Mouse (Mus musculus) midbrain, embryonic 16.5 days (tissue): Measurements from ENCODE around the gene Inpp5a. TPM values are rescaled to one million over a fixed set of nuclear protein-coding genes. Genes with fewer than 3 reads are reported as not detected.

Experiments
- ATAC-seq: fragments of 200-750 bp; cut with Nextera tagmentation; 2 replicates; pipeline ENCODE4 v1.8.0; 2017; ENCODE audit warnings: moderate TSS enrichment
- H3K27ac ChIP-seq: fragments of 300-500 bp; sonication (generic); 2 replicates; pipeline ENCODE4 v1.5.1; 2014; ENCODE audit warnings: mild to moderate bottlenecking, low read length, mixed read lengths
- H3K27me3 ChIP-seq: fragments of 300-500 bp; sonication (generic); 2 replicates; pipeline ENCODE4 v1.6.1; 2014; ENCODE audit warnings: low read depth, low read length, mixed read lengths; ENCODE audit not compliant: control insufficient read depth, insufficient read depth
- H3K36me3 ChIP-seq: fragments of 300-500 bp; sonication (generic); 2 replicates; pipeline ENCODE4 v1.6.1; 2014; ENCODE audit warnings: mild to moderate bottlenecking, low read length, moderate library complexity, mixed read lengths; ENCODE audit not compliant: control insufficient read depth, insufficient read depth
- H3K4me1 ChIP-seq: fragments of 300-500 bp; sonication (generic); 2 replicates; pipeline ENCODE4 v1.6.1; 2014; ENCODE audit warnings: mild to moderate bottlenecking, low read length, mixed read lengths; ENCODE audit not compliant: control insufficient read depth, insufficient read depth
- H3K4me2 ChIP-seq: fragments of 300-500 bp; sonication (generic); 2 replicates; pipeline ENCODE4 v1.6.1; 2014; ENCODE audit warnings: mild to moderate bottlenecking, low read length, mixed read lengths
- H3K4me3 ChIP-seq: fragments of 300-500 bp; sonication (generic); 2 replicates; pipeline ENCODE4 v1.5.1; 2014; ENCODE audit warnings: low read depth, mild to moderate bottlenecking, low read length, moderate library complexity, mixed read lengths
- H3K9ac ChIP-seq: fragments of 300-500 bp; sonication (generic); 2 replicates; pipeline ENCODE4 v1.6.1; 2014; ENCODE audit warnings: low read depth, low read length, mixed read lengths
- H3K9me3 ChIP-seq: fragments of 300-500 bp; sonication (generic); replicated peaks from 2 replicates; pipeline ENCODE4 v1.6.1; 2014; ENCODE audit warnings: mild to moderate bottlenecking, low read length, mixed read lengths; ENCODE audit not compliant: control insufficient read depth, poor library complexity, severe bottlenecking
- WGBS: fragments of 180-500 bp; shearing (Covaris S2); extraction: QIAGEN DNeasy Blood & Tissue Kit; methylation state at CpG from one replicate; pipeline ENCODE4 v1.1.7; 2014; 5-methylcytosine and 5-hydroxymethylcytosine counted together
- polyA plus RNA-seq: library from polyadenylated mRNA; unstranded; fragments of >200 nt; fragmentation: Nextera tagmentation; extraction: Ambion mirVana; gene quantifications from 2 replicates; pipeline ENCODE4 v1.2.1, GENCODE M21; 2015

Gene Inpp5a
- polyA plus RNA-seq, 1 experiment from 2014 or later: 15.3 TPM

DNA sequence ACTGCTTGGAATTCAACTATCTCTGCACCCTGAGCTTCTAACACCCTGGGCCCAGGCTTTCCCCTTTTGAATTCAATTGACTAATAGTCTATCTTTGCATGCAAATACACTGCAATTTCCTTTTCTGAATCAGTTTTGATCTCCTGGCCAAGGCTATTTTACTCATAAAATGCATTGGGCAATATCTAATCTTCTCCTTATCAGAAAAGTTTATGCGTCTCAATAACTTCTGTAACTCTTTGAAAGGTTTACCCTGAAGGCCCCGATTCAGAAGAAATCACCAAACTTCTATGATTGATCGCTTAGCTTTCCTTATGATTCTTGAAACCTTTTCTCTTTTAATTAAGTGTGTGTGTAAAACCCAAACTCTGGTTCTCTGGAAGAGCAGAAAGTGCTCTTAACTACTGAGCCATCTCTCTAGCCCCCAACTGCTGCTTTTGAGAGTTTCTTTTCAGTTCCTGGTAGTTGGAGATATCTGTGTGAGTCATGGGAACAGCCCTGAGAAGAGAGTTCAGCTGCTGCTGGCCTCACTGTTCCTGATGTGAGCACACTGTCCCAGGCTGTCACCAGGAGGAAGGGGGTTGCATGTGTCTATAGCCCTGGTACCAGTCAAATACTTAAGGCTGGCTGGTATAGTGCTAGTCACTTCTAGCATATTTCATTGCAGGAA lies 27.9 kb upstream of the Inpp5a start:
- no peaks in the 10 kb centered on the region for H3K27me3 ChIP-seq
- no peak overlapping the region for H3K4me3 ChIP-seq
- no peaks in the 10 kb centered on the region for H3K9me3 ChIP-seq
- ATAC-seq: no peak
- WGBS: 95% methylated on average over 3 of the region's 3 CpGs
- no peak overlapping the region for H3K4me2 ChIP-seq
- H3K36me3 ChIP-seq: no peaks in the 10 kb centered on the region
- H3K4me1 ChIP-seq: peaks cover 18% of the 10 kb centered on the region
- H3K9ac ChIP-seq: no peak overlapping the region
- H3K27ac ChIP-seq: no peak overlapping the region

DNA sequence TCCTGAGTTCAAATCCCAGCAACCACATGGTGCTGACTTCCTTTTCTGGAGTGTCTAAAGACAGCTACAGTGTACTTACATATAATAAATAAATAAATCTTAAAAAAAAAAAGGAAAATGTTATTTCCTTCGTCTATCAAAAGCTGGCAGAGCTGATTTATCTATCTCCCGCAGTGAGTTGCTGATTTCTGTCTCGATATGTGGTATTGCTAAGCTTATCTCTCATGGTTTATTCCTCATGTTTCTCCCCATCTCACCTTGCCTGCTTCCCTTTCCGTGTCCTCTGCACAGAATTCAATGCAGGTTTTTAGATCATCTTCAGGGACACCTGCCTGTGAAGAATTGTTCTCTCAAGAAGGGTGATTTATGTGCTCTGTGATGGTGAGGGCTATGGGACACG lies 27.1 kb upstream of the Inpp5a start:
- ATAC-seq: no peak
- 87% methylated on average over 5 of the region's 5 CpGs for WGBS
- H3K36me3 ChIP-seq: no peaks in the 10 kb centered on the region
- no peak overlapping the region for H3K27ac ChIP-seq
- H3K9me3 ChIP-seq: no peaks in the 10 kb centered on the region
- H3K4me2 ChIP-seq: no peak overlapping the region
- no peaks in the 10 kb centered on the region for H3K27me3 ChIP-seq
- H3K9ac ChIP-seq: no peak overlapping the region
- H3K4me1 ChIP-seq: peaks cover 18% of the 10 kb centered on the region
- H3K4me3 ChIP-seq: no peak overlapping the region

DNA sequence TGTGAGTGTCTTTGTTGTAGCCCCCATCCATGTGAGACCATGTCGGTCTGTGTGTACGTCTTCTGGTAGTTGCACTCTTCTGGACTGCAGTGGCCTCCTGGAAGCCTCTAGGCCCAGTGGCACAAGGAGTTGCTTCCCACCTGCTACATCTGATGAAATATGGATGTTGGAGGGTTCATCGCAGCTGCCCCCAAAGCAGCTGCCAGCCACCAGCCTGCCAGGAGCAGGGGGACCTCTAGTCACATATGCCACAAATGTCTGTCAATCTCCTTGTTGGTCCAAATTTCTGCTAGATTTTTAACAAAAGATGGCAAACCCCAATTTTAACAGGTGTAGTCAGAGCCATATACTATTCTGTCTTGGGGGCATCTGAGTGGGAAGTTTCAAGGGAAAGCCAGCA lies 26.4 kb upstream of the Inpp5a start:
- Histone ChIP-seq H3K27me3 (no peaks in the 10 kb centered on the region), H3K4me1 (peaks cover 18% of the 10 kb centered on the region), H3K27ac (no peak overlapping the region), H3K9ac (no peak overlapping the region), H3K36me3 (no peaks in the 10 kb centered on the region), H3K4me3 (no peak overlapping the region), H3K4me2 (no peak overlapping the region), H3K9me3 (no peaks in the 10 kb centered on the region)
- 67% methylated on average over 3 of the region's 3 CpGs for WGBS
- no peak for ATAC-seq

DNA sequence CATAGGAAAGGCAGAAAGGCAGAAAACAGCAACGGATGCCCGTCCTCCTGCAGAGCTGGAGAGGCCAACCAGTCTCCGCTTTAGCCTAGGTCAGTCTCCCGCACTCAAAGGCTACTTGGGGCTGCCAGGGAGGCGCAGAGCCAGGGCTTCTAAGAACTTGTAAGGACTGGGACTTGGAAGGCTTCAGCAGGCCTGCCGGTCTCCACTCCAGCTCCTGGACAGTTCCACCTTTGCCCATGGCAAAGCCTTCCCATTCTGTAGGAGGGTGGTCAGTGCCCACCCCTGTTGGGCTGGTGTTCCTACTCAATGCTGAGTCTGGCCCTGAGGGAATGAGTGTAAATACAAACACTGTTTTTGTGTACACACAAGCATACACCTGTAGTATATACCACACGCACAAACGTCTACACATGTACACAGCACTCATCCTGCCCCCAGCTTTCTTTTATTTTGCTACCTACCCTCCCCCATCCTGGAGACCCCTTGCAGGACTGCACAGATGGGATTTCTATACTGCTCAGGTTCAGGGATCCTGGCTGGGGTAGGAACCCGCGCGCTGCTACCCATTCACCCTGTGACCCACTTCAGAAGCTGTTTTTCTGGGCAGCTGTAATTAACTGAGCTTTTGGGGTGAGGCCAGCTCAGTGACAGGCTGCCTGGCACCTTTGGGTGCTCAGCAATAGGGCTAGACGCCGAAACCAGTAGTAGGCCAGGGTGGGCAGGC lies 25.5 kb upstream of the Inpp5a start:
- ATAC-seq: 0 out of 2 replicates have a peak, but pooled peaks have one; percentile 14
- Histone ChIP-seq H3K27ac (no peak overlapping the region), H3K27me3 (no peaks in the 10 kb centered on the region), H3K4me3 (no peak overlapping the region), H3K36me3 (no peaks in the 10 kb centered on the region), H3K9me3 (no peaks in the 10 kb centered on the region), H3K4me2 (no peak overlapping the region), H3K9ac (0 out of 2 replicates have a peak overlapping the region, but pooled peaks have one; percentile 12), H3K4me1 (peaks cover 20% of the 10 kb centered on the region)
- WGBS: 45% methylated on average over 13 of the region's 13 CpGs

DNA sequence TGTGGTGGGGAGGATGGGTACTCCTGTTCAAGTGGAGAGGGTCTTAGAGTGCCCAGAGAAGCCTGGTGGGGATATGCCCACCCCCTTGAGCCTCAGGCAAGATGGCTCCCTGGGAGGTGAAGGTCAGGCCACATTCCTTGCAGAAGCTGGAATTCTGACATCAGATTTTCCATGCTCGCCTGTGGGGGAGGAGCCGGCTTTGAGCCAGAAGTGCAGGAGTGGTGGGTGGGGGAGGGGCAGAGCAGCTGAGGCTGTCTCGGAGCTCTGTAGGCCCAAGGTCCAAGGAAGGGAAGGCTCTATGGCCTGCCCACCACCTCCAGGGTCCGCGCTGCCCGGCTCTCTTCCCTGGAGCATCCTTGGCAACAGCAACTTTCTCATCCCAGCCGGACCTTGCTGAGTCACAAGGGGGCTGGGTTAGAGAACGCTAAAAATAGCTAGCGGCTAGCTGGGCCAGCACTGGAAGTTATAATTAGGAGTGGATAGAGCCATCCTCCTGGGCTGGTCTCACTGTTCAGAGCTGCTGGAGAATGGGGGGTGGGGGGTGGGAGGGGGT lies 24.8 kb upstream of the Inpp5a start:
- no peak overlapping the region for H3K4me3 ChIP-seq
- no peaks in the 10 kb centered on the region for H3K9me3 ChIP-seq
- no peaks in the 10 kb centered on the region for H3K36me3 ChIP-seq
- peak; percentile 47; the same call in 1 of the 2 replicates for ATAC-seq
- H3K27ac ChIP-seq: no peak overlapping the region
- whole genome bisulfite sequencing: 3% methylated on average over 9 of the region's 9 CpGs
- peaks cover 22% of the 10 kb centered on the region for H3K4me1 ChIP-seq
- 0 out of 2 replicates have a peak overlapping the region, but pooled peaks have one; percentile 13 for H3K4me2 ChIP-seq
- H3K9ac ChIP-seq: no peak overlapping the region
- H3K27me3 ChIP-seq: no peaks in the 10 kb centered on the region

DNA sequence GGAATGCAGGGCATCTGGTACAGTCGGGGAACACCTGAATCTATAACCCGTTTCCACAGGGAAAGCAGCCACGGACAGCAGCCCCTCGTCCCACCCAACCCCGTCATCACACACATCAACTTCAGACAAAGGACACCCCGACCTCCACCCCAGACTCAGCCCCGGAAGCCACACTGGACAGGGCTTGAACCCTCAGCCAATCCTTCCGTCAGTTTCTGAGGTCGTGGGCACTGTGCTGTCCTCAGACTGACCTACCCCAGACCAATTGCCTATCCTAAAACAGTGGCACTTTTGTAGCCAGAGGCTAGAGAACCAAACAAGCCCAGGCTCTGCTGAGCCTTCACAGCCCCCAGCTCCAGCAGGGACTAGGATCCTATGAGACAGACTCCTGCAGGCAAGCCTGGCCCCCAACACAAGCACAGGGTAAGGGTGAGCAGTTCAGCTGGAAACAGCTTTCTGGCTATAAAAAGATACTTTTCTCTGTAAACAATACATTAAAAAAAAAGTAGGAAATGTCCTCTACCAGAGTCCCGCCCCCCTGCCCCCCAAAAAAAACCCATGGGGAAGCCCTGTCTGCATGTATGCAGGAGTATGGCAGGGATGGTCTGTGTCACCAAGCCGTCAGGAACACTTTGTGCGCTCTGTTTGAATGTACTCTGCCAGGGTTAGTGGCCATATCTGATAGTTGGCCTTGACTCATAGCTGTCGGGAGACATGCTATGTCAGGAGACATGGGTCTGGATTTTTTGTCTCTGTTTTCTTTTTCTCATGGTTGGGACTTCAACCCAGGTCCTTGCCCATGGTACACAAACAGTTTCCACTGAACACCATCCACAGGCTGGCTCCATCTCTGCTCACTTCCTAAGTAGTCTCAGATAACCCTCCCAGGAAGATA lies 23.7 kb upstream of the Inpp5a start:
- no peak overlapping the region for H3K9ac ChIP-seq
- no peaks in the 10 kb centered on the region for H3K36me3 ChIP-seq
- peaks cover 22% of the 10 kb centered on the region for H3K4me1 ChIP-seq
- no peak overlapping the region for H3K27ac ChIP-seq
- H3K4me2 ChIP-seq: no peak overlapping the region
- ATAC-seq: no peak
- no peak overlapping the region for H3K4me3 ChIP-seq
- no peaks in the 10 kb centered on the region for H3K27me3 ChIP-seq
- 89% methylated on average over 13 of the region's 13 CpGs for WGBS
- no peaks in the 10 kb centered on the region for H3K9me3 ChIP-seq

DNA sequence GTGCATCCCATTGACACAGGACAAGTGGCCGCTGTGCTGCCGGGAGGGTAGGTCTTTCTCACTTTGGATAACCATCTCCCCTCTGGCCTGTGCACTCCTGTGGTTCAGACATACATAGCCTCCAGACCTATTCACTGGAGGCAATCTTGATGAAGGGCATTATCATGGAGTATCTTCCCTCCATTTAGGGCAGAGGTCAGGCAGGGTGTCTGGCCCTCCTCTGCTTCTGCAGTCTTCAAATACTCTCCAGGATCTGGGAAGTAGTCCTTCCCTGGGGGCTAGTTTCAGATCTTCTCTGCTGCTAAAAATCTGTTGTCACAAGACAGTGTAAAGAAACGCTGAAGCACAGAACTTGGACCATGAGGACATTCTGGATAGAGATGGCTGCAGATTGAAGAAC lies 22.8 kb upstream of the Inpp5a start:
- Histone ChIP-seq H3K27ac (no peak overlapping the region), H3K4me1 (peaks cover 22% of the 10 kb centered on the region), H3K27me3 (no peaks in the 10 kb centered on the region), H3K9ac (no peak overlapping the region), H3K4me2 (no peak overlapping the region), H3K36me3 (no peaks in the 10 kb centered on the region), H3K4me3 (no peak overlapping the region), H3K9me3 (no peaks in the 10 kb centered on the region)
- no peak for ATAC-seq
- 83% methylated on average over 3 of the region's 3 CpGs for WGBS

DNA sequence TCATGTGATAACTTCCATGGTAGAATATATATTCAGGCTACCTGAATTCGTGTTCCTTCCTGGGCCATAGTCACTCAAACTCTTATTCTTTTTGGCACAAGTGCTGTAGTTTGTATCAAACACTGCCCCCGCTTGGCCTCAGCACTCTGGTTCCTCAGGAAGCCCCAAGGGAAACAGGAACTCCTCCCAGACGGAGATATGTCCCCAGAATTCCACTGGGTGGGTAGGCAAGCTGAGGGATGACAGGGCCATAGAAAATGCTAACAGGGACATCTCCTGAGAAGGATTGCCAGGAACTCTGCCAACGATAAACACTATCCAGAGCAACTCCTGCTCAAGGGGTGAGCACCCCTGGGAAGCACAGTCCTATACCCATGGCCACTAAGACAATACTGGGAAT lies 22.4 kb upstream of the Inpp5a start:
- Histone ChIP-seq H3K27ac (no peak overlapping the region), H3K36me3 (no peaks in the 10 kb centered on the region), H3K9me3 (no peaks in the 10 kb centered on the region), H3K27me3 (no peaks in the 10 kb centered on the region), H3K9ac (no peak overlapping the region), H3K4me1 (peaks cover 22% of the 10 kb centered on the region), H3K4me3 (no peak overlapping the region), H3K4me2 (no peak overlapping the region)
- ATAC-seq: no peak
- WGBS: 79% methylated on average over 4 of the region's 4 CpGs
